Mouse (Mus musculus) CD4-positive helper T cell, adult 2 months (primary cell): Measurements from ENCODE around the gene Prkaca.
"Not testable (repeated sequence)": the region's sequence is repeated elsewhere in the genome, so short reads cannot be mapped to it uniquely, and the experiment has no call there.

Experiments used
- DNase-seq: peaks from one replicate; pipeline ENCODE4 v3.0.0-alpha.2; 2012; ENCODE audit warnings: low read depth, missing footprints, low spot score

The Prkaca gene

GRCm38 (mm10) chr8:83974521-83974920 is 1.7 kb downstream of the Prkaca start:
- no peak for DNase-seq

- peak; percentile 62 for DNase-seq
Observed at GRCm38 (mm10) chr8:83976101-83976630, 3.4 kb downstream of the Prkaca start.

- DNase-seq = peak; percentile 24
Observed at GRCm38 (mm10) chr8:83976779-83977350, 4.1 kb downstream of the Prkaca start.

GRCm38 (mm10) chr8:83977646-83978045 is 4.9 kb downstream of the Prkaca start:
- DNase-seq = no peak

GRCm38 (mm10) chr8:83978200-83978599 is 5.4 kb downstream of the Prkaca start:
- DNase-seq = no peak

- no peak for DNase-seq
Observed at GRCm38 (mm10) chr8:83980250-83980649, 7.5 kb downstream of the Prkaca start.

- DNase-seq = no peak
Observed at GRCm38 (mm10) chr8:83980845-83981244, 8.1 kb downstream of the Prkaca start.

GRCm38 (mm10) chr8:83981533-83981932 is 8.7 kb downstream of the Prkaca start:
- DNase-seq = no peak

GRCm38 (mm10) chr8:83982449-83982848 is 9.7 kb downstream of the Prkaca start:
- no peak for DNase-seq

- not testable (repeated sequence) for DNase-seq
Observed at GRCm38 (mm10) chr8:83983222-83983621, 10.4 kb downstream of the Prkaca start.

GRCm38 (mm10) chr8:83989243-83989642 is 16.4 kb downstream of the Prkaca start:
- DNase-seq = no peak

- no peak for DNase-seq
Observed at GRCm38 (mm10) chr8:83990170-83990569, 17.4 kb downstream of the Prkaca start.

GRCm38 (mm10) chr8:83992488-83992887 is 19.7 kb downstream of the Prkaca start:
- DNase-seq = no peak

GRCm38 (mm10) chr8:83994030-83994429 is 21.2 kb downstream of the Prkaca start:
- DNase-seq = no peak

- no peak for DNase-seq
Observed at GRCm38 (mm10) chr8:83995973-83996372, 23.2 kb downstream of the Prkaca start.

- DNase-seq = peak; percentile 87
Observed at GRCm38 (mm10) chr8:83996567-83997505, 24.0 kb downstream of the Prkaca start.

GRCm38 (mm10) chr8:83997511-83998141 is 24.8 kb downstream of the Prkaca start, which contains the start of gene Samd1:
TSS of gene Samd1 (plus strand) at chr8:83997672.
- DNase-seq = peak; percentile 72

GRCm38 (mm10) chr8:83998231-83999056 is 25.7 kb downstream of the Prkaca start:
- peak; percentile 84 for DNase-seq

GRCm38 (mm10) chr8:83999057-83999705 is 26.4 kb downstream of the Prkaca start:
- DNase-seq = no peak

GRCm38 (mm10) chr8:83999825-84000224 is 27.0 kb downstream of the Prkaca start:
- DNase-seq = no peak
